Mouse (Mus musculus) layer of hippocampus, postnatal 25 days (tissue): ENCODE data around the gene Ctnna3. TPM values are rescaled to one million over a fixed set of nuclear protein-coding genes. Genes with fewer than 3 reads are reported as not detected.
A peak's percentile ranks its signal among the peaks of the same experiment; 100 is the strongest.

Experiments used
- DNase-seq, 2 experiments: peaks; one replicate each; pipeline ENCODE4 v3.0.0; 2022; ENCODE audit warnings: mixed read lengths in 2 of 2, low spot score in 1 of 2; ENCODE audit errors: extremely low spot score in 1 of 2
- total RNA-seq, 2 experiments: library from RNA; stranded (reverse); gene quantifications; 2 replicates each; pipeline ENCODE4 v1.2.3; 2021

Ctnna3 gene
- total RNA-seq, 2 experiments from 2014 or later, result 1.5 to 1.7 TPM

DNA sequence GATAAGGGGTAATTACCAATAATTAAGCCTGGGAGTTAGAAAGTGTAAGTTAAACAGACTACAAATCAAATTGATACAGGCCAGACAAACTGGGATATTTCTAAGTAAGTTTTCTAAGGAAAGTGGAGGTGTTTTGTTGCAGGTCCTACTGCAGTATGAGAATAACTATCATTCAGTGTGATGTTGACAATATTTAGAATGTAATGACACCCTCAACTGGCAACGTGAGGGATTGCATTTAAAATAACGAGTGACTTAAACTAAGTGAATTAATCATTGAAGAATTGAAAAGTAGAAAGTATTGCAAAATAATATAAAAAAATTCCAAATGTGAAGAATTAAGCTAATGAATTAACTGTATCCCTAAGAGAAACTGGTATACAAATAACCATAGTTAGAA is 49.0 kb downstream of the Ctnna3 start:
- DNase-seq, result peak in 1 of 2 experiments; percentile 7

DNA sequence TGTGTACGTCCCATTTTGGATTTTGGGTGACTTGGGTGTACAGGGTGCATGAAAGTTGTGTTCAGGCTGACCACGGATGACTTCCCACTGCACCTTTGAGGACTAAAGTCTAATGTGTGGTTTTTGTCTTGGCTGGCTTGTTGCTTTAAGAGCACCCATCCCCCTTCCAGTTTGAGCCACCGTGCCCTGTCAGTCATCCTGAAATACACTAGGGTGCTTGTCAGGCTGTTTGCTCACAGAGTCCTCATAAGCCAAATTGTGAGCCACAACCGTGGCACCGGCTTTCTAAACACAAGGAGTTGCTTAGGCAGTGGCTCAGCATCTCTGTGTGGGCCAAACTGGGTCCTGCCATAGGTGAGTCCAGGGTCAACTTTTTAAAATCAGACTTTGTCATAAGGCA is 50.2 kb downstream of the Ctnna3 start:
- no peak for DNase-seq

DNA sequence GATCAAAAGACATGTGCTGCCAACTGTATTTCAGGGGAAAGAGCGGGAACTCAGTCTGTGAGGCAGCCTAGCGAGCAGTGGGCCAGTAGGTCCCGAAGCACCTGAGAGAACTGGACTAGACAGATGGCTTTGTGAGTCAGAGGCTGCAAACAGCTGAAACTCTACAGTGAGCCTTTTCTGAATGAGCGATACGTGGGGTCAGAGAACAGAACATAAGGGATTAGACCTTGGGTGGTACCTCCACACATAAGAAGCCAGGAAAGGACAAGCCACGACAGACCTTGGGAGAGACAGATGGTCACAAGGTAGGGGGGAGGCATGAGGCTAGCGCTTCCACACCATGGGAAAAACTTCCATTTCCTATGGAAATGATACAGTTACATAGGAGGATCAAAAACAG is 58.4 kb downstream of the Ctnna3 start:
- DNase-seq, result no peak

DNA sequence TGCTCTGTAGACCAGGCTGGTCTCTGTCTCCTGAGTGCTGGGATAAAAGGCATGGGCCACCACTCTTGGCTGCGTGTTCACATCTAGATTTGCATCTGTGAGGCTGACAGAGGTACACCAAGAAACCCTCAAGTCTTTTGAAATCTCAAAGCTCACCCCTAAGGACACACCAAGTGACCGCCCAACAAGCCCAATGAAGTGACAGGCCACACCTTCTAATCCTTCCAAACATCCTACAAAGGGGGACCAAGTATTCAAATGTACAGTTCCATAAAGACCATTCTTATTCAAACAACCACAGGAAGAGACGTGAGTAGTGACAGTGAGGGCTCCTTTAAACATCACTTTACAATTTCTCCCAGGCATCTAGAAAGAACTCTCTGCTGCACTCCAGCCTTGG is 94.1 kb downstream of the Ctnna3 start:
- DNase-seq, result no peak

DNA sequence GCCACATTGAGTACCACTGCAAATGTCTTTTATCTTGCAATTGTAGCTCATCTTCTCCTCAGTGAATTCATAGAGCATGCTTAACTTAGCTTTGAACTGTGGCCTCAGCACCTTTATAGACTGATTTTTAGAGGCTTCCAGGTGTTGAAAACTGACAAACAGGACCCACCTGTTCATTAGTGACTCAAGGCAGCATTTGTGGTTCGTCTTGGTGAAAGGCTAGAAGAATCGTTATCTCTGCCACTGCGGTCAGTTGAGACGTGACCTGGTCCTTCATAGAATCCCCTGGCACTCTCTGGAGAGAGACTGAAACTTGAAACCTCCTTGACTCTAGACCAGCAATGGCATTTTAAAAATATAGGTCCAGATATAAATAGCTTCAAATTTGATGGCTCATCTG is 96.1 kb downstream of the Ctnna3 start:
- DNase-seq, result no peak

DNA sequence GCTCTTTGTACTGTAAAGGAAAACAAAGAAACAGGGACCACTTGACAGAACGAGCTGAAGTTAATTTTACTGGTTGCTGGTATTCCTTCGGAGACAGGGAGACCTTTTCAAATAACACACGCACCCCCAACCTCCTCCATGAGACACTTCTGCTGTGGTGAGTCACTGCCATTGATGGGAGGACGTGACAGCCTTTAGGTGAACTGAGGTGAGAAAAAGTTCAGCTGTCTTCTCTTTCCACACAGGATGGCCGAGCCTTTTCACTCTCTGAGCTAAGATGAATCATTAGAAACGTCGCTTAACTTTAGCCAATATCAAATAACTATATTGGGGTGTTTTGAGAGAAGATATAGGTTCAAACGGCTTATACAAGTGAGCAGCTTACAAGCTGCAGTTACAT is 102.5 kb downstream of the Ctnna3 start:
- no peak for DNase-seq

DNA sequence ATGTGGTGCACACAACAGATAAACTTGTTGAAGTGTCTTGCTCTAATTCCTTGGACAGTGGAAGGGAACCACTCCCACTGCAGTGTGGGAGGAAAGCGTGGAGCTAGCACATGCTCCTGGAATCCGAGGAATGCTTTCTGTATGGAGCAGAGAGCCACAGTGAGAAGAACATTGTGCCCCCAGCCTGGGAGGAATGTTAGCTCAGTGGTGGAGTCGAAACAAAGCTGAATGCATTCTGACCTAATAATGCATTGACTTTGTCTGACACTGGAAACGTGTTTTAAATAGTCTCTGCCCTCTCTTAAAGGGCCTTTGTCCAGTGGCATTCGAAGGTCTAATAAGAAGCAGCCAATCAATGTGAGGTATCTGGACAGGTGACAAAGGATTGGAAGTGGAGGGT is 111.9 kb downstream of the Ctnna3 start:
- DNase-seq, result no peak

DNA sequence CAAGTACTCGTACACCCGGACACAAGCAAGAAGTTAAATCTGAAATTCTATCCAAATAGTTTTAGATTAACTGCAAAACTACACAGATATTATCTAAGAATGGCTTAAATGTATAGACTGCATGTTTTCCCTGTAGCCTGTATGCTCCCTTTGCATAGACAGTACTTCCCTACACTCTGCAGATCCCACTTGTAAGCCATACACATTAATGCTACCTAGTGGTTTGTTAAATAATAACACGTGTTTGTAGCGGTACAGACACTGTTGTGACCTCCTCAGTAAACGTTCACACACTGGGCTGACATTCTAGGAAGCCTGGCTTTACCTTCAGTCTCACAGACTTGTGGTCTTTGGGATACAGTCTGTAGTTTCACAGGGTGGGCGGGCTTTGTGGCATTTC is 112.6 kb downstream of the Ctnna3 start:
- no peak for DNase-seq

DNA sequence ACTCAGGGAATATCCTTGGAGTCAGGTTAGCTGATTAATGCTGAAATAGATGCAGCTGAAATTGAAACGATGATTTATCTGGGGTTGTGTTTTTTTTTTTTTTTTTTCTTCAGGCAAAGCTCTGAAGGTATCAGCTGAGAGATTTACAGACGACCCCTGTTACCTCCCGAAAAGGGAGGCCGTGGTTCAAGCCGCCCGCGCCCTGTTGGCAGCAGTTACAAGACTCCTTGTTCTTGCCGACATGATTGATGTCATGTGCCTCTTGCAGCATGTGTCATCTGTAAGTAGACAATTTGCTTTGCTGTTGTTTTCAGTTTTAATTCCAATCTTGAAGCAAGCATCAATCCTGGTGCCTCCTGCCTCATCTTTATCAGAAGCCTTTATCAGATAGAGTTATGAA is 136.8 kb downstream of the Ctnna3 start:
- DNase-seq, result no peak

DNA sequence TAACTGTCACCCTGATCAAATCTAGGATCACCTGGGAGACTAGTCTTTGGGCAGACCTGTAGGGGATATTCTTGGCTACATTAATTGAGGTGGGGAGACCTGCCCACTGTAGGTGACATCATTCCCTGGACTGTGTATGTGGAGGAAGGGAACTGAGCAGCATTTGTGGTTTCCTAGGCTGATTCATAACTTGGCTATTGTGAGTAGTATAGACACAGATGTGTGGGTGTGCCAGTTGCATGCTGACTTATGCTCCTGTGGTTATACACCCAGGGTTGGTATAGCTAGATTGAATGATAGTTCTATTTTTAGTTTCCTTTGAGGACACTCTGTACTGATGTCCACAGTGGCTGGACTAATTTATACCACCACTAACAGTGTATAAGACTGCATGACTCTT is 141.7 kb downstream of the Ctnna3 start:
- no peak for DNase-seq

DNA sequence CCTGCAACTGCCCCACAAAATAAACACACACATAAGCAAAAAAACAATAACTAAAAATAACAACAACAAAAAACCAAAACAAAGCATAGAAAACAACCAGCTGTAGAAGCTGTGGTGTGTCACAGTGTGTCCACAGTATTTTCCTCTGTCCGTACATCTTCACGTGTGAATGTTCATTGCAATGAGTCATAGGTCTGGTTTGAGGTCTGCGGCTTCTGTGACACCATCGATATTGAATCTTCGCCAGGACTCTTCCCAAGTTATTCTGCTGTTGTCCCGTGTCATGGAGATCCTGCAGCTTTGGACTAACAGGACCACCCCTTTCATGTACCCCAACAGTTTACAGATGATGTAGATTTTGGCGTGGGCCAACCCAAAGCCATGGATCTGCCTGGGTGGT is 143.0 kb downstream of the Ctnna3 start:
- no peak for DNase-seq

DNA sequence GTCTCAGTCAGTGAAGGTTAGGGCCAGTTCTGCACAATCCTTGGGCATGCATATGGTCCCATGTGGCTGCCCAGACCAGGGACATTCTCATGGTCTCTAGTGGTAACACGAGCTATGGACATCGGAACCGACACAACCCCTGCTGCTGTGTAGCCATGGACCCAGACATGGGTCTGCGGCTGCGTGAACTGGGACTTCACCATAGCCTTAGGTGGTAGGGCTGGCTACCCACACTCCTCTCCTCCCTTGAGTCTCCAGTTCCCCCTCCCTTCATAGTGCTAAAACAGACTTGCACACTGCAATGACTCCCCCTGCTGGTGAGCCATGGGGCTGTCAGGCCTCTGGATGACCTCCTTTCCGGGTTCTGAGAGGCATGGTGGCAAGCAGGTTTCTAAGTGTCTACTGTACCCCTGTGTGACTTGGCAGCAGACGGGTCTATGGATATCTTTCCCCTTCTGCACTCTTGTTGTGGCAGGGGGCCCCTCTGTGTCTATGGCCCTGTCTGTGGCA is 144.3 kb downstream of the Ctnna3 start:
- DNase-seq, result peak in 1 of 2 experiments; percentile 33

DNA sequence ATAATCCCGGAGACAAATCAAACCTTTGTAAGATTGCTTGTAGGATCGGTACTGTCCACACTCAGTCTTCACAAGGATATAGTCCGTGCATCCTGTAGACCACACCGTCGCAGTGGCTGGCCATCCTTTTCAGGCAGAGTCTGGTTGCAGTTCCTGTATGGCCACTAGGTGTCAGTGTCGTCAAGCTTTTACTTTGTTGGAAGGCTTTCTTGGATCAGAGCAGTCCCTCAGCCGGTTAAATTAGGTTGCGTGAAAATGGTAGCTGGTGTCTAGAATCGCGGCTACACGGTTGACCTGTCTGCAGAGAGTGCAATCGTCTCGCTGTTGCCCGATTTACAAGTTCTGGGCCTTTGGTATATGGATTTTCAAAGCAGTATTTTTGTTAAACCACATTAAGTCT is 152.7 kb downstream of the Ctnna3 start:
- DNase-seq, result peak; percentile 76 to 94

DNA sequence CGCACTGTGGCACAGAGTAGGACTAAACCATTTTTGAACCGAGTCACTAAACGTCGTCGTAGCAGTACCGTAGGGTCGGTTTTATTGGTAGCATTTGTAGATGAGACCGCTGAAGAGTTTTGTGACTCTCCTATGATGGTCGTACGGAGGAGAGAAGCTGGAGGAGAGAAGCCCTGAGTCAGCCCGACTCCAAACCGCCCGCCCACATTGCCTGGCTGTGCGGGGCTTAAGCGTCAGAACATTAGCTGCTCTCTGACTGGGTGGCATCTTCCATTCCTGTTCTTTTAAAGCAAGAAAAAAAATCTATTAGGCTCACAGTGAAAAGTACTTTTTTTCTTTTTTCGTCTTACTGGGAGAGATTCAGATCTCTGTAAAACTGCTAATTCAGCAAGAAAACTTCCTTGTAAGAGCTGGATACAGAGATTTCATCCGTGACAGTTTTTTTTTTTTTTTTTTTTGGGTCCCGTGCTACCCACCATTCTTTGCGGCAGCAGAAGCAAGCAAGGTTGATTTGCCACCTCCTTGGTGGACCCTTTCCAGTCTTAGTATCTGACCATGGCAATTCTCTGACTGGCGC is 154.0 kb downstream of the Ctnna3 start:
- DNase-seq, result no peak

DNA sequence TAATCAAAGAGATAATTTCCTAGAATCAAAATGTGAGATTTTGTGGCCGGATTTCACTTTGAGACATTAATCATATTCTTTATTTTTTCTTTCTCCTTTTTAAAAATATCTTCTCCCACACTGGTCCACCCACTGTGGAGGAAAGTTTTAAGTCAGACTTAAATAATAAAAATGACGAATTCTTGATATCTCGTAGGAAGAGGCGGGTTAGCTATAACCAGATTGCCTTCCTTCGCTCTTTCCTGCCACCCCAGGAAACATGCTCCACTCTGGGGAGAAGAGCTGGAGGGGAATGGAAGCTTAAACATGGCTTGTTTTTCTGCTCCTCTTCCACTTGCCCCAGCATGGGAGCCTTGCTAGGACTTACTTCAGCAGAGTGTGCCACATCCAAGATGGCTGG is 169.5 kb downstream of the Ctnna3 start:
- DNase-seq, result no peak

DNA sequence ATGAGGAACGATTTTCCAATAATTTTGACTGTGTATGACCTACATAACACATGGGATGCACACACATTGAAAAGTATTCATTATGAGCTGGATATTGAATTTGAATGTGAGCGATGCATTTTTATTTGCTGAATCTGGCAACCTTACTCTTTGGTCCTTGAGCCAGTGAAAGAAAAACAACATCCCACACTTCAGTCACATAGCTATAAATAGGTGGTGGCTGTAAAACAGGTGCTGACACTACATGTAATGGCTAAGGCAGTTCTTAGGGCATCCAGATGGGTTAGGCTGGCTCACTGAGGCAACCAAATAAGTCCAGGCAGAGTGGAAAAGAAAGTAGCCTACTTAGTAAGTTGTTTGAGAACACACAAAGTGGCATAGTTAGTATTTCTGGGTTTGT is 171.3 kb downstream of the Ctnna3 start:
- DNase-seq, result no peak

DNA sequence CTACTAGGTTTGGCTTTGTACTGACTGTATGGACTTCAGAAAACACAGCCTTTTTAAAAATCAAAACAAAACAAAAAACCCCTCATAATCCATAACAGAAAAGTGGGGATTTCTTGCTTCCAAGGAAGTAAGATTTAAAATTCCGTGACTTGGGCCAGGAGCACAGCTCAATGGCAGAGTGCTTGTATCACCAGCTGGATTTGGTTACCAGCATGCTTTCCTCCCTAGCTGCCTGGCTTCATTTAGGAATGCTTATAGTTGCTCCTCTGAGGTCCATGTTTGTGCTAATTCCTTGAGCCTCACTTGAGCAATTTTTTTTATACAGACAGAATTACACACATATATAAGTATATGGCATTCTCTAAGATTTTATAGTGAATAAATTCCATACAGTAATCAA is 198.6 kb downstream of the Ctnna3 start:
- DNase-seq, result no peak

DNA sequence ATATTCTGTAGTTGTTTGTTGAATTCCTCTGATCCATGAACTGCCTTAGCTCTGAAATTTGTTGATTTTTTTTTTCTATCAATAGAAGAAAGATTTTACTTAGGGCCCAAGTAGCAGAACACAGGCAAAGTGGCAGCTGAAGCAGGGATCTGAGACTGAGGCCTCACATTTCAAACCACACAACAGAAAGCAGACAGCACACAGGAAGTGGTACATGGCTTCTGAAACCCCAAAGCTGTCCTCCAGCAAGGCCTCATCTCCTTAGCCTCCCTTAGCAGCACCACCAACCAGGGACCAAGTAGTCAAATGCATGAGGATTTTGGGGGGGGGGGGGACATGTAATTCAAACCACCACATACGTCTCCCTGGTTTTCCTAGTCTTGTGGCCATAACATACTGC is 204.0 kb downstream of the Ctnna3 start:
- no peak for DNase-seq

DNA sequence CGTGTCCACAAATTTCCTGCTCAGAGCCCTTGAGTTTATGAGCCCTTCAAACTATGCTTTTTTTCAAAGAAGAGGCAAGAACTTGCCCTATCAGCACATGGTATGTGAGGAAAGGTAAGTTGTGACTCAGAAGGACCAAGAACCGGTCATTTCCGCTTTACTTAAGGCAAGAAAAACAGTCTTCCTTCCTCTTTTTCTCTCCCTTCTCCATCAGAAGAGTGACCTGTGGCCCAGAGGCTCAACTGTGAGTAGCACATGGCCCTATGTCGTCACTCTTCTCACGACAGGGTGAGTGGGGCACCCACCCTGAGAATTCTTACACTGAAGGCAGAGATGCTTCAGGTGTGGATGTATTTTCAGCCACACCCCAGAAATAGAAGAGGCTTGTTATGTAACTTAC is 208.1 kb downstream of the Ctnna3 start:
- DNase-seq, result no peak

DNA sequence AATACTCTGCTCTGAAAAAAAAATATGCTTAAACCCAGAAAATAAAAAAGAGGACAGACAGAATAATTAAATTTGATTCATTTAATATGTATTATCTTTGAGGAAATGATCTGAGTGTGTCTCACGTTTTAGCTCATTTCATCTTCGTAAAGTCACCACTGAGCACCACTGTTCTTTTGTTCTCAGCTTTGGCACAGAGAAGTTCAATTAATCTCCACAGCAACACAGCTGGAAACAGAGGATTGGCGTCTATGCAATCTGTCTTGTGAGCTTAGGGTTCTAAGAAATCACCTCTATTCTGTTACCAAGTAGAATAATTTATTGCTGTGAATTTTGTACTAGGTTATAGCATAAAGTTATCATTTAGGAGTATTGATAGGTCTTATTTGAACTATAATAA is 217.4 kb downstream of the Ctnna3 start:
- no peak for DNase-seq

DNA sequence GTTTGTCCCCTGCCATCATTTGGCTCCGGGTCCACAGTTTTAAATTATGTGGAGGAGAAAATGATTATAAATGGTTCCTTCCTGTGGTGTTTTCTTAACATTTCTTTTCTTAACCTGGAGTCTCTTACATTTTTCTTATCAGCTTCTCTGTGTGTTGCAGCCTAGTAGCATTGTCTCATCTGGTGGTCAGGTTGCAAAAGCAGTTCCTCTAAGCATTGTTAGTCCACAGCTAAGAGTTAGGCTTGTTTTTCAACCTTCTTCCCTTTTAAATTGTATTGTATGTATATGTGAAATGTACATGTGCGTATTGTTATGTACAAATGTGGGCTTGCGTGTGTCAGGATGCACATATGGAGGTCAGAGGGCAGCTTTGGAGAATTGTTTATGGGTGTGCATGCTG is 220.4 kb downstream of the Ctnna3 start:
- DNase-seq, result no peak

DNA sequence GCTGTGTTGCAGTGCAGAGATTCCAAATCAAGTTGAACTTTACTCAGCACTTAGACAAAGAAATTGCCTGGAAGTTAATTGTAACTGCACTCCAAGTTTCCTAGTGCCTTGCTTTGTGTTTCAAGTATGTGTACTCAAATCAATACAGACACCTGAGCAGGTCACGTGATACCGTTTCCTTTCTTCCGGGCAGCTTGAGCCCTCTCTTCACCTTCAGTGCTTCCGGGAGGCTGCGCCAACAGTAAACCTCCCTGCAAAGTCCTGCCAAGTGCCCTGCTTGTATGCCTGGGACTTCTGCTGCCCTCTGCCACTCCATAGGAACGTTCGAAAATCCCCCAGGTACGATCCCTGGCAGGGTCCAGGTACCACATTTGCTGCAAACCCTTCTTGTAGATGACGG is 223.0 kb downstream of the Ctnna3 start:
- DNase-seq, result no peak

DNA sequence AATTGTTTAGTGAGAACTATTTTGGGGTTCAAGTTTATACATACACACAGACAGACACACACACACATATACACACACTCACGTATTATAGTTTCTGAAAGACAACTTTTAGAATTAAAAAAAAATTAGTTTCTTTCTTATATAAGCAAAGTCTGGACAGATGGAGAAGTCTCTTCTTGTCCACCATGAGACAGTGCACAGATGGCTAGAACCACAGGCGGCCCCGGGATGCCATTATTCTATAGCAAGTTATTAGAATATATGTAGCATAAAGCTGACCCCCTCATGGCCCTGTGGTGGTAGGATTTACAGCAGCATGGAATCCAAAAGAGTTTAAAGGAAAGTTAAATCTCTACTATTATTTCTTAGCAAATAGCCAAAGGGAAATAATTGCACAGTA is 223.7 kb downstream of the Ctnna3 start:
- no peak for DNase-seq
